Mouse (Mus musculus): Measurements from ENCODE around the gene Musk.

Musk gene

GRCm38 (mm10) chr4:58413188-58414185, 127.7 kb downstream of the Musk start:
- no peak for DNase-seq (ENCODE audit: low spot score in 2 of 2)

- no peak for DNase-seq (ENCODE audit: low spot score in 2 of 2)
Measured at GRCm38 (mm10) chr4:58415537-58415936, 129.8 kb downstream of the Musk start.

GRCm38 (mm10) chr4:58417319-58417718, 131.6 kb downstream of the Musk start:
- no peak for DNase-seq (ENCODE audit: low spot score in 2 of 2)

- no peak for DNase-seq (ENCODE audit: low spot score in 2 of 2)
Measured at GRCm38 (mm10) chr4:58419225-58419624, 133.5 kb downstream of the Musk start.

GRCm38 (mm10) chr4:58423276-58423930, 137.6 kb downstream of the Musk start:
- no peak for DNase-seq (ENCODE audit: low spot score in 2 of 2)
